Mouse (Mus musculus) lung, adult 2 months (tissue): ENCODE measurements around the gene Skap1. TPM values are rescaled to one million over a fixed set of nuclear protein-coding genes. Genes with fewer than 3 reads are reported as not detected.

Experiments
- DNase-seq: peaks from one replicate; pipeline ENCODE4 v3.0.0; 2022
- H3K4me1 ChIP-seq: fragments of 200-500 bp; 2 replicates; pipeline ENCODE4 v1.6.1; 2011; ENCODE audit warnings: low read length; ENCODE audit not compliant: control insufficient read depth, insufficient read depth
- H3K4me3 ChIP-seq: fragments of 200-500 bp; replicated peaks from 2 replicates; pipeline ENCODE3; 2011; ENCODE audit warnings: low read depth, mild to moderate bottlenecking, control low read depth, low read length; ENCODE audit errors: extremely low read depth
- CTCF ChIP-seq: fragments of 200-500 bp; IDR thresholded peaks from 2 replicates; pipeline ENCODE4 v1.5.1; 2011; ENCODE audit warnings: mild to moderate bottlenecking, low read length, control low read depth; ENCODE audit not compliant: insufficient read depth
- POLR2A ChIP-seq: fragments of 200-500 bp; IDR thresholded peaks from 2 replicates; pipeline ENCODE4 v1.6.1; 2011; ENCODE audit warnings: low read depth, mild to moderate bottlenecking, control low read depth, low read length, borderline replicate concordance; ENCODE audit errors: extremely low read depth
- WGBS: fragments of 180-500 bp; shearing (Covaris S2); methylation state at CpG from one replicate; pipeline ENCODE4 v1.1.7; 2018; 5-methylcytosine and 5-hydroxymethylcytosine counted together
- polyA plus RNA-seq: library from polyadenylated mRNA; depleted of rRNA; stranded (reverse); fragments of >200 nt; gene quantifications from 2 replicates; pipeline ENCODE4 v1.2.3, GENCODE M21; 2012

Skap1 gene
- polyA plus RNA-seq, 1 experiment = 2.2 TPM

DNA sequence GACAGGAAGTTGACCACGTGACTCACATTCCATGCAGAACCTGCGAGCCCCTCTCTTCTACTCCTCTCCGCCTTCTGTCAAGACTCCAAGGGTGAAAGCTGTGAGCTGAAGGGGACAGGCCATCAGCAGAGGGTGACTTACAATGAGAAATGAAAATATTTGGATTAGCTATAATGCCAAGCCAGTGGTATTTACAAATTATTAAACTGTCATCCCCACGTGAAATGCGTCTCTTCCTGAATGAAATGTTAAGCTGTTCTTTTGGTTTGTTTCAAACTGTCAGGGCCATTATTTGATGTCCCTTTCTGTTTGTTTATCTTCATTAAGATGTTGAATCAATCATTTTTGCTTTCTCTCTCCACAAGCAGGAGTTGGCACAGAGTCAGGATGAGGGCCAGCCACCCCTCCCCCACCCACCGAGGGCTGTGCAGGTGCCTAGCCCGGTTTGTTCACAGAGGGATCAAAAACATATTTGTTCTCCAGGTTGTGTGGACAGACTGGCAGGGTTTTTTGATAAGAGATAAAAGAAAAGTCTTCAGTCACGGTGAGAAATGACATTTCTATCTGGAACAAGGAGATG lies 210.5 kb downstream of the Skap1 start:
- H3K4me1 ChIP-seq = no peaks in the 10 kb centered on the region
- 10% methylated on average over 8 of the region's 8 CpGs for WGBS
- H3K4me3 ChIP-seq = no peak overlapping the region
- DNase-seq = no peak
- TF ChIP-seq CTCF (no peak), POLR2A (no peak)

DNA sequence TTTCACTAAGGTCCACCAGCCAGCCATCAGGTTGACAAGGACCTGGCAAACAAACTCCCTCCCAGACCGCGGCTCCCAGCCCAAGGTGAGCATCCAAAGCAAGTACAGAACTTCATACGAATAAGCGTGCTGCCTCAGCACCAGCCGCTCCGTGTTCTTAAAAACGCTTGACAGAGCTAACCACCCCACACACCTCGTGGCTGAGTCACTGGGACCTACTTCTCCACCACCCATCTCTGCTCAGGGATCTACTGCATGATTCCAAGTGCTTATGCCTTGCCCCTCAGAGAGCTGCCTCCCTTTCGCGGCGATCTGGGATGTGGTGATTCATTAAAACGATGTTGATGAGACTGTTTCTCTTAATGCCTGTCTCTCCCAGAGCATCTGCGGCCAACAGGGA lies 213.6 kb downstream of the Skap1 start:
- 86% methylated on average over 13 of the region's 13 CpGs for WGBS
- DNase-seq = no peak
- Histone ChIP-seq H3K4me1 (no peaks in the 10 kb centered on the region), H3K4me3 (no peak overlapping the region)
- TF ChIP-seq POLR2A (no peak), CTCF (no peak)

DNA sequence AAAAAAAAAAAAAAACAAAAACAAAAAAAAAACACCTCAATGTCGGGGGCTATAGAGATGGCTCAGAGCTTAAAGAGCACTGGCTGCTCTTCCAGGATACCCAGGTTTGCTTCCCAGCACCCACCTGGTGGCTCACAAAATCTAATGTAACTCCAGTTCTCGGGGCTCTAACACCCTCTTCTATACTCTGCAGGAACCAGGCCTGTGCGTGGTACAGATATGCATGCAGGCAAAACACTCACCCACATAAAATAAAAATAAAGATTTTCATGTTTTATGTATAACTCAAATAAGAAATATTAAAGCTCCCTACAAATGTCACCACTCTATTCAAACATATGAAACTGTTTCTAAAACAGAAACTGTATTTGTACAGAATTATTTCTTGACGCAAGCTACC lies 214.6 kb downstream of the Skap1 start:
- no peak for DNase-seq
- WGBS = 84% methylated on average over 4 of the region's 4 CpGs
- Histone ChIP-seq H3K4me3 (no peak overlapping the region), H3K4me1 (no peaks in the 10 kb centered on the region)
- TF ChIP-seq CTCF = no peak
- TF ChIP-seq POLR2A = no peak

DNA sequence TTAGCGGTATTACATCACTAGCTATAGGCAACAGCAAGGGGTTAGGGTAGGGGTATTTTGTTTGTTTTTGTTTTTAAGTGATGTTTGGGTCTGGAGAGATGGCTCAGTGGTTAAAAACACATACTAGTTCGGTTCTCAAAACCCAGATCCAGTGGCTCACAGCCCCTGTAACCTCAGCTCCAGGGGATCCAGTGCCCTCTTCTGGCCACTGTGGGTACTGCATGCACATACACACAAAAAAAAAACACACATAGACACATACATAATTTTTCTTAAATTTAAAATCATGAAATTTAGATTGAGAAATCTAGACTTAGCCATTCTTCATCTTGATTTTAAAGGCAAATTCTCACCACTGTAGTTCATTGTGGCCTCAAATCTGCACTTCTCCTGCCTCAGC lies 221.0 kb downstream of the Skap1 start:
- H3K4me1 ChIP-seq = no peaks in the 10 kb centered on the region
- TF ChIP-seq POLR2A (no peak), CTCF (0 out of 2 replicates have a peak, but pooled peaks have one; percentile 3)
- no peak for DNase-seq
- 84% methylated on average over 2 of the region's 2 CpGs for WGBS
- H3K4me3 ChIP-seq = no peak overlapping the region

DNA sequence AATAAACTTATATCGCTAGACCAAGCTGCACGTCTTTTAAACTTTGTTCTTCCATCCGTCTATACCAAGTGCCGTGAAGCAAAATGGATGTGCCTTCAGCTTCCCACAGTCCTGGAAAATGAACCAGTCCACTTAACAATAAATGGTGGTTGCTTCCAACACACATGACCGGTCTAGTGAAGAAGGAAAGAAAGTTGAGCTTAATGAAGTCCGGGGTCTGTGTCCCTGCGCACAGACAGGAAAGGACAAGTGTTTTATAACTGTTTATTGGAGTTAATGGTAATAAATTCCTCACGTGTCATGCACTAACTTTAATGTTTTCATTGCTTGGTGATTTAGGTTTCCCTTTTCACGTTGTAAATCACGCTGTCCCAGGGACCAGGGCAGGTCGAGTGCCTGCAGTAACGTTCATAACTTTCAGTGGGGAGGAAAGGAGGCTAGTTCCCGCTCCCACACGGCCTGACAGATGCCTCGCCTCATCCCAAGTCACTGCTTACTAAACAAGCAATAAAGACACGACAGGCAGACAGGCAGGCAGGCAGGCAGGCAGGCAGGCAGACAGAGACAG lies 222.4 kb downstream of the Skap1 start:
- TF ChIP-seq CTCF (no peak), POLR2A (no peak)
- WGBS = 50% methylated on average over 16 of the region's 16 CpGs
- no peak for DNase-seq
- Histone ChIP-seq H3K4me3 (no peak overlapping the region), H3K4me1 (no peaks in the 10 kb centered on the region)

DNA sequence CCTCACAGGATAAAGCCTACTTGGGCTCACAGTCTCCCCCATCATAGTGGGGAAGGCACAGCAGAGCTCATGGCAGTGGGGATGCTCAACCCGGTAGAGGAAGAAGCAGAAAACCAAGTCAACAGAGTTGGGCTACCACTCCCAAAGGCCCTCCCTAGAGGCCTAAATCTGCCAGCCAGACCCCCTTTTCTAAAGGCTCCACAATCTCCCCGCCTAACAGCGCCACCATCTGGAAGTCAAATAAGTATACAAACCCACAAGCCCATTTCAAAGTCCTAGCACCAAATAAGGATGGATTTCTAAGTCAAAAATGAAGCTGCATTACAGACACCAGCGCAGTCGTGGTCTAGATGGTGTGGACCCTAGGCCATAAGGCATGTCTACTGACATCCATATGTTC lies 227.9 kb downstream of the Skap1 start:
- no peak for DNase-seq
- Histone ChIP-seq H3K4me3 (no peak overlapping the region), H3K4me1 (no peaks in the 10 kb centered on the region)
- no peak for TF ChIP-seq POLR2A
- TF ChIP-seq CTCF = no peak
- WGBS = 81% methylated on average over 5 of the region's 5 CpGs

DNA sequence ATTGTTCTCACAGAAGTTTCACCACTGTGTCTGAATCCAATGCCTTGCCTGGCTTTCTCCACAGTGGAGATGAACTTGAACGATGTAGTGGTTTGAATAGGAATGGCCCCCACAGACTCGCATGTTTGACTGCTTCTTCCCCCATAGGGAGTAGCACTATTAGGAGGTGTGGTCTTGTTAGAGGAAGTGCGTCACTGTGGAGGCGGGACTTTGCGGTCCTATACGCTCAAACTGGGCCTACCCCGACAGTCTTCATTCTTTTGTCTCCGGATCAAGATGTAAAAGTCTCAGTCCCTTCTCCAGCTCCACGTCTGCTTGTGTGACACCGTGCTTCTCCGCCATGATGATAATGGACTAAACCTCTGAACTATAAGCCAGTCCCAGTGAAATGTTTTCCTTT lies 229.0 kb downstream of the Skap1 start:
- 93% methylated on average over 11 of the region's 11 CpGs for WGBS
- DNase-seq = no peak
- Histone ChIP-seq H3K4me1 (no peaks in the 10 kb centered on the region; the same call in 1 of the 2 replicates), H3K4me3 (no peak overlapping the region)
- TF ChIP-seq CTCF (no peak), POLR2A (no peak)

DNA sequence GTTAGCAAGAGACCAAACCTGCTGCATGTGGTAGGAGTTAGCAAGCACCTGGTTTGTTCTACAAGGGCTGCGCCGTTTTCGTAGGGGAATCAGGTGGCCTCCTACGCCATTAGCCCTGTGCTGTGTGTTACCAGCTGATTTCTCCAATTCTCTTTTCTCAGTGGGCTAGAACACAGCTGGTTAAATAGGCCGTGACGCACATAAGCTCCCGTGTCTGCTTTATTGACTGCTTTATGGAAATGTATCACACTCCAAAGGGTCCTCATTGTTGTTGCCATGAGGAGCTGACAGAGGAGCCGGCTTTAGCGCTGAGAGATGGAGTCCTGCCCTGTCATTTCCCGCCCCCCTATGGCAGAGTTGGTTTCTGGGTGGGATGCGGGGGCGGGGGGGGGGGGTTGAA lies 230.4 kb downstream of the Skap1 start:
- no peak for DNase-seq
- Histone ChIP-seq H3K4me3 (no peak overlapping the region), H3K4me1 (no peaks in the 10 kb centered on the region; the same call in 1 of the 2 replicates)
- TF ChIP-seq CTCF (no peak), POLR2A (no peak)
- WGBS = 86% methylated on average over 12 of the region's 12 CpGs

DNA sequence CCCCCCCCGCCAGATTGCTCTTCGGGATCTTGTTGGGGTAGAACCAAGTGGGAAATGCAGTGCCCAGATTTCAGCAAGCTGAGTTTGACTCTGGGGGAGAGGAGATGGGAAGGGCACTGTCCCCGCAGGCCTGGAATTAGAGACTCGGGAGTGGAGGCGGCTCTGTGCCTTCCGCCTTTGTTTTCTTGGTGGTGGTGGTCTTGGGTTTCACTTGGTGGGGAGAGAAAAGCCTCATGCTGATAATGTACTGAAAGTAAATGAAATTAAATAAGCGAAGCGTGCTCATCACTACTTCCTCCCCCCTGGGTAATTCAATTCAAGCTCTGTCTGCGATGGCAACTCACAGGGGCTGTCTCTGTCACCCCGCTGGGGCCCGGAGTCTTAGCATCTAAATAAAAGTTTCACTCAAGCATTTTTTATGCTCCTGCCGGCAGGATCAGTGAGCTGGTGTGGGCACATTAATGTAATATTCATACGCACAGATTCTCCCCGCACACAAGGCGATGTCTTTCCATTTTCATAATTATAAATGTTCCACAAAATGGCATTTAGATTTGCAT lies 231.9 kb downstream of the Skap1 start:
- H3K4me3 ChIP-seq = no peak overlapping the region
- TF ChIP-seq CTCF (no peak), POLR2A (no peak)
- DNase-seq = no peak
- H3K4me1 ChIP-seq = no peaks in the 10 kb centered on the region; the same call in 1 of the 2 replicates
- 84% methylated on average over 15 of the region's 15 CpGs for WGBS
